Mouse (Mus musculus): ENCODE data around the gene Nags.

Gene Nags

DNA sequence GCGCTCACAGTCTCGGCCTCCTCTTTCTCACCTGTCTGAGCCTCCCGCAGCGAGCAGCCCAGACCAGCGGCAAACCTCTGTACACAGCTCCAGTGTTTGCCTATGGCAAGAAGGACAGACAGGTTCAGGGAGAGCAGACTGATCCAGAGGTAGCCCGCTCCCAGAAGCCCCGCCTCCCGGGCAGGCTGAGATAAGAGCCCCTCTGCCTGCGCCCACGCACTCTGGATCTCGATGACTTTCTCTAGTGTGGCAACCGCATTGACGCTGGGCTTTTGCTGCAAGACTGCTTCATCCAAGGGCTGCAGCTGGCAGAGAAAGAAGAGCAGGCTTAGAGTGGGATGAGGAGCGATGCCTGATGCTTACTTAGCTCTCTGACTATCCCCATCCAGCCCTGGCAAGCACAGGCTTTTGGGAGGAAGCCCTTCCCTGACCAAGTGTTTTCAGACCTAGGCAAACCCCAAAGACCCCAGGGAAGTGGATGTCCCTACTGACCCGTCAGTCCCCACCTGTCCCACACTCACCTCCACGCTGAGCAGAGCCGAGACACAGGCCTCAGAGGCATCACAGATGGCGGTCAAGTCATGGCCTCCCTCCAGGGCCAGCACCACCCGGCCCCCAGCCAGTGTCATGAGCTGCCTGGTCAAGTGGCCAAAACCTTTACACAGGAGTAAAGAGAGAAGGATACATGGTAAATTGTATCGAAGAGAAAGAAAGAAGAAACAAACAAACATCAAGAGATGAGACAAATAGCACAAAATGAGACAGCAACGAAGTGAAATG lies 50.9 kb downstream of the Nags start:
- in situ Hi-C loops (cut with MboI; ENCODE audit: unreplicated experiment in 2 of 2), result no loop called here

DNA sequence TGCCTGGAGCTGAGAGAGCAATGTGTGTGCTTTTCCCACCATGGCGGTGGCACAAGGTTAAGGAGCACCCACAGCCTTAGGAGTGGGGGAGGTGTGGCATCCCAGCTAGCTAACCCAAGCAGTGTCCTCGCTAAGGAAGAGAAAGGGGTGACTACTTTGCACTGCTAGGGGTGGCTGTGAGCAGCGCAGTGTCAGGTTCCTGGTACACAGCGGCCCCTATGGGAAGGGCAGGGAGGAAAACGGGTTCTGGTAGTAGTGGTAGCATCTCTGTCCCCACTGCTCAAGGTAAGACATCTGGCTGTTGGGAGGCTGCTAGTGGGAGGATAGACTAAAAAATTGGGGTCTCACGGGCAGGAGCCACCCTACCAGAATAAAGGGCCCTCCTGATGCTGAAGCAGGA lies 52.9 kb downstream of the Nags start:
- in situ Hi-C loops (cut with MboI; ENCODE audit: unreplicated experiment in 2 of 2), result no loop called here
